Mouse (Mus musculus): ENCODE data around the gene H3f3b. TPM values are rescaled to one million over a fixed set of nuclear protein-coding genes. Genes with fewer than 3 reads are reported as not detected.
A peak's percentile ranks its signal among the peaks of the same experiment; 100 is the strongest.

Gene H3f3b
- polyA plus RNA-seq, 1 experiment = 908 TPM

GRCm38 (mm10) chr11:116062521-116062920, 34.8 kb upstream of the H3f3b start:
- H3K9me3 ChIP-seq = no peaks in the 10 kb centered on the region
- H3K27me3 ChIP-seq (replicated peaks) = no peaks in the 10 kb centered on the region
- no peak overlapping the region for H3K4me3 ChIP-seq (replicated peaks)
- no peak for TF ChIP-seq GATA1 (IDR thresholded peaks at IDR 0.05; ENCODE audit: borderline replicate concordance, low read length)
- TF ChIP-seq FLI1 (IDR thresholded peaks at IDR 0.05; ENCODE audit: low read length) = no peak
- H3K4me1 ChIP-seq = peaks cover 91% of the 10 kb centered on the region
- H3K36me3 ChIP-seq (replicated peaks; ENCODE audit: low read length) = peaks cover 100% of the 10 kb centered on the region

GRCm38 (mm10) chr11:116061641-116062415, 34.1 kb upstream of the H3f3b start:
- peaks cover 100% of the 10 kb centered on the region for H3K36me3 ChIP-seq (replicated peaks; ENCODE audit: low read length)
- no peak for TF ChIP-seq GATA1 (IDR thresholded peaks at IDR 0.05; ENCODE audit: borderline replicate concordance, low read length)
- TF ChIP-seq FLI1 (IDR thresholded peaks at IDR 0.05; ENCODE audit: low read length) = no peak
- H3K4me3 ChIP-seq (replicated peaks) = no peak overlapping the region
- H3K9me3 ChIP-seq = no peaks in the 10 kb centered on the region
- H3K4me1 ChIP-seq = peaks cover 91% of the 10 kb centered on the region
- no peaks in the 10 kb centered on the region for H3K27me3 ChIP-seq (replicated peaks)

- Histone ChIP-seq H3K9me3 (no peaks in the 10 kb centered on the region), H3K4me1 (peaks cover 97% of the 10 kb centered on the region), H3K36me3 (replicated peaks; ENCODE audit: low read length) (peaks cover 100% of the 10 kb centered on the region), H3K27me3 (replicated peaks) (no peaks in the 10 kb centered on the region), H3K4me3 (replicated peaks) (peak overlapping the region; percentile 69)
- TF ChIP-seq GATA1 (IDR thresholded peaks at IDR 0.05; ENCODE audit: borderline replicate concordance, low read length) (no peak), FLI1 (IDR thresholded peaks at IDR 0.05; ENCODE audit: low read length) (no peak)
Observed at GRCm38 (mm10) chr11:116060596-116060995, 32.8 kb upstream of the H3f3b start.

- no peaks in the 10 kb centered on the region for H3K27me3 ChIP-seq (replicated peaks)
- no peak for TF ChIP-seq GATA1 (IDR thresholded peaks at IDR 0.05; ENCODE audit: borderline replicate concordance, low read length)
- TF ChIP-seq FLI1 (IDR thresholded peaks at IDR 0.05; ENCODE audit: low read length) = no peak
- peaks cover 98% of the 10 kb centered on the region for H3K4me1 ChIP-seq
- H3K4me3 ChIP-seq (replicated peaks) = peak overlapping the region; percentile 39
- H3K36me3 ChIP-seq (replicated peaks; ENCODE audit: low read length) = peaks cover 100% of the 10 kb centered on the region
- no peaks in the 10 kb centered on the region for H3K9me3 ChIP-seq
Observed at GRCm38 (mm10) chr11:116059691-116060025, 31.9 kb upstream of the H3f3b start.

- TF ChIP-seq GATA1 (IDR thresholded peaks at IDR 0.05; ENCODE audit: borderline replicate concordance, low read length) (no peak), FLI1 (IDR thresholded peaks at IDR 0.05; ENCODE audit: low read length) (no peak)
- Histone ChIP-seq H3K9me3 (no peaks in the 10 kb centered on the region), H3K36me3 (replicated peaks; ENCODE audit: low read length) (peaks cover 100% of the 10 kb centered on the region), H3K4me1 (peaks cover 97% of the 10 kb centered on the region), H3K27me3 (replicated peaks) (no peaks in the 10 kb centered on the region), H3K4me3 (replicated peaks) (peak overlapping the region; percentile 15)
Observed at GRCm38 (mm10) chr11:116058868-116059690, 31.3 kb upstream of the H3f3b start.

GRCm38 (mm10) chr11:116058022-116058614, 30.4 kb upstream of the H3f3b start:
- Histone ChIP-seq H3K4me3 (replicated peaks) (peak overlapping the region; percentile 86), H3K4me1 (peaks cover 96% of the 10 kb centered on the region), H3K9me3 (no peaks in the 10 kb centered on the region), H3K36me3 (replicated peaks; ENCODE audit: low read length) (peaks cover 100% of the 10 kb centered on the region), H3K27me3 (replicated peaks) (no peaks in the 10 kb centered on the region)
- no peak for TF ChIP-seq GATA1 (IDR thresholded peaks at IDR 0.05; ENCODE audit: borderline replicate concordance, low read length)
- TF ChIP-seq FLI1 (IDR thresholded peaks at IDR 0.05; ENCODE audit: low read length) = no peak

GRCm38 (mm10) chr11:116057237-116057881, 29.6 kb upstream of the H3f3b start:
- TF ChIP-seq FLI1 (IDR thresholded peaks at IDR 0.05; ENCODE audit: low read length) (no peak), GATA1 (IDR thresholded peaks at IDR 0.05; ENCODE audit: borderline replicate concordance, low read length) (0 out of 3 replicates have a peak, but pooled peaks have one; percentile 58)
- H3K27me3 ChIP-seq (replicated peaks) = no peaks in the 10 kb centered on the region
- H3K9me3 ChIP-seq = no peaks in the 10 kb centered on the region
- peaks cover 100% of the 10 kb centered on the region for H3K36me3 ChIP-seq (replicated peaks; ENCODE audit: low read length)
- peak overlapping the region; percentile 86 for H3K4me3 ChIP-seq (replicated peaks)
- H3K4me1 ChIP-seq = peaks cover 94% of the 10 kb centered on the region

- H3K9me3 ChIP-seq = no peaks in the 10 kb centered on the region
- peaks cover 79% of the 10 kb centered on the region for H3K4me1 ChIP-seq
- peaks cover 98% of the 10 kb centered on the region for H3K36me3 ChIP-seq (replicated peaks; ENCODE audit: low read length)
- H3K27me3 ChIP-seq (replicated peaks) = no peaks in the 10 kb centered on the region
- no peak overlapping the region for H3K4me3 ChIP-seq (replicated peaks)
- no peak for TF ChIP-seq GATA1 (IDR thresholded peaks at IDR 0.05; ENCODE audit: borderline replicate concordance, low read length)
- no peak for TF ChIP-seq FLI1 (IDR thresholded peaks at IDR 0.05; ENCODE audit: low read length)
Observed at GRCm38 (mm10) chr11:116055873-116056272, 28.1 kb upstream of the H3f3b start.

- Histone ChIP-seq H3K36me3 (replicated peaks; ENCODE audit: low read length) (peaks cover 98% of the 10 kb centered on the region), H3K9me3 (peaks cover 7% of the 10 kb centered on the region; the same call in 1 of the 2 replicates), H3K4me3 (replicated peaks) (no peak overlapping the region), H3K27me3 (replicated peaks) (no peaks in the 10 kb centered on the region), H3K4me1 (peaks cover 73% of the 10 kb centered on the region)
- TF ChIP-seq GATA1 (IDR thresholded peaks at IDR 0.05; ENCODE audit: borderline replicate concordance, low read length) = no peak
- TF ChIP-seq FLI1 (IDR thresholded peaks at IDR 0.05; ENCODE audit: low read length) = no peak
Observed at GRCm38 (mm10) chr11:116053510-116054229, 25.9 kb upstream of the H3f3b start.
